Mouse (Mus musculus): ENCODE data around the gene Gm49325. TPM values are rescaled to one million over a fixed set of nuclear protein-coding genes. Genes with fewer than 3 reads are reported as not detected.

The Gm49325 gene
- polyA plus RNA-seq, 1 experiment, result not detected

Other genes starting within 250 kb of the Gm49325 start
- gene Adarb1, start 187.9 kb upstream of the Gm49325 start, polyA plus RNA-seq (2012; rRNA removed), result 4.2 and 5.5 TPM in 2 replicates
- 49.1 and 52.4 TPM in 2 replicates for gene Fam207a, start 90.4 kb upstream of the Gm49325 start, polyA plus RNA-seq (2012; rRNA removed)
- gene Itgb2, start 75.9 kb upstream of the Gm49325 start, polyA plus RNA-seq (2012; rRNA removed), result 304 and 334 TPM in 2 replicates
- gene Pttg1ip, start 24.5 kb upstream of the Gm49325 start, polyA plus RNA-seq (2012; rRNA removed), result 103 and 129 TPM in 2 replicates
- gene Sumo3, start 100 bp upstream of the Gm49325 start, polyA plus RNA-seq (2012; rRNA removed), result 236 and 248 TPM in 2 replicates
- gene Ube2g2, start 16.1 kb downstream of the Gm49325 start, polyA plus RNA-seq (2012; rRNA removed), result 52.0 and 52.6 TPM in 2 replicates
- gene Tspear, start 80.4 kb downstream of the Gm49325 start, polyA plus RNA-seq (2012; rRNA removed), result 0.97 and 1.3 TPM in 2 replicates
- gene Gm19402, start 84.6 kb downstream of the Gm49325 start, polyA plus RNA-seq (2012; rRNA removed), result not detected in 2 replicates
- gene Gm9508, start 91.0 kb downstream of the Gm49325 start, polyA plus RNA-seq (2012; rRNA removed), result not detected in 2 replicates
- gene Gm10272, start 100.4 kb downstream of the Gm49325 start, polyA plus RNA-seq (2012; rRNA removed), result not detected in 2 replicates
- not detected in 2 replicates for gene Gm10024, start 105.3 kb downstream of the Gm49325 start, polyA plus RNA-seq (2012; rRNA removed)
- gene Gm10142, start 109.6 kb downstream of the Gm49325 start, polyA plus RNA-seq (2012; rRNA removed), result not detected in 2 replicates
- 0.23 TPM in 1 of 2 replicates, not detected in the other for gene Krtap12-1, start 114.4 kb downstream of the Gm49325 start, polyA plus RNA-seq (2012; rRNA removed)
- gene Gm10100, start 120.3 kb downstream of the Gm49325 start, polyA plus RNA-seq (2012; rRNA removed), result not detected in 2 replicates
- not detected in 2 replicates for gene Gm18596, start 136.4 kb downstream of the Gm49325 start, polyA plus RNA-seq (2012; rRNA removed)
- gene Gm9736, start 145.2 kb downstream of the Gm49325 start, polyA plus RNA-seq (2012; rRNA removed), result not detected in 2 replicates
- not detected in 2 replicates for gene Gm3233, start 153.5 kb downstream of the Gm49325 start, polyA plus RNA-seq (2012; rRNA removed)
- gene Gm3238, start 165.1 kb downstream of the Gm49325 start, polyA plus RNA-seq (2012; rRNA removed), result not detected in 2 replicates
- gene Gm7138, start 170.7 kb downstream of the Gm49325 start, polyA plus RNA-seq (2012; rRNA removed), result not detected in 2 replicates
- not detected in 2 replicates for gene Gm3250, start 176.3 kb downstream of the Gm49325 start, polyA plus RNA-seq (2012; rRNA removed)
- gene Gm7137, start 182.0 kb downstream of the Gm49325 start, polyA plus RNA-seq (2012; rRNA removed), result not detected in 2 replicates
- gene Gm9639, start 188.9 kb downstream of the Gm49325 start, polyA plus RNA-seq (2012; rRNA removed), result not detected in 2 replicates
- gene Gm19668, start 192.9 kb downstream of the Gm49325 start, polyA plus RNA-seq (2012; rRNA removed), result not detected in 2 replicates
- not detected in 2 replicates for gene Gm9507, start 205.6 kb downstream of the Gm49325 start, polyA plus RNA-seq (2012; rRNA removed)
- not detected in 2 replicates for gene Gm2696, start 208.5 kb downstream of the Gm49325 start, polyA plus RNA-seq (2012; rRNA removed)
- gene Krtap10-4, start 220.9 kb downstream of the Gm49325 start, polyA plus RNA-seq (2012; rRNA removed), result not detected in 2 replicates
- gene Krtap10-10, start 229.8 kb downstream of the Gm49325 start, polyA plus RNA-seq (2012; rRNA removed), result 0.12 TPM in 1 of 2 replicates, not detected in the other
- gene Gm36176, start 240.6 kb downstream of the Gm49325 start, polyA plus RNA-seq (2012; rRNA removed), result 0.36 TPM in 1 of 2 replicates, not detected in the other
- not detected in 2 replicates for gene Gm10318, start 246.7 kb downstream of the Gm49325 start, polyA plus RNA-seq (2012; rRNA removed)

Data from thymus, adult 2 months (tissue).